Mouse (Mus musculus) layer of hippocampus, postnatal 36 days (tissue): ENCODE data around the gene Fopnl. TPM values are rescaled to one million over a fixed set of nuclear protein-coding genes. Genes with fewer than 3 reads are reported as not detected.
A peak's percentile ranks its signal among the peaks of the same experiment; 100 is the strongest.

Experiments
- DNase-seq, 2 experiments: peaks; one replicate each; pipeline ENCODE4 v3.0.0; 2022
- total RNA-seq, 2 experiments: library from RNA; stranded (reverse); gene quantifications; 2 replicates each; pipeline ENCODE4 v1.2.3; 2021

The Fopnl gene
- total RNA-seq, result 10 to 100 TPM; 50.2 to 58.9 TPM

DNA sequence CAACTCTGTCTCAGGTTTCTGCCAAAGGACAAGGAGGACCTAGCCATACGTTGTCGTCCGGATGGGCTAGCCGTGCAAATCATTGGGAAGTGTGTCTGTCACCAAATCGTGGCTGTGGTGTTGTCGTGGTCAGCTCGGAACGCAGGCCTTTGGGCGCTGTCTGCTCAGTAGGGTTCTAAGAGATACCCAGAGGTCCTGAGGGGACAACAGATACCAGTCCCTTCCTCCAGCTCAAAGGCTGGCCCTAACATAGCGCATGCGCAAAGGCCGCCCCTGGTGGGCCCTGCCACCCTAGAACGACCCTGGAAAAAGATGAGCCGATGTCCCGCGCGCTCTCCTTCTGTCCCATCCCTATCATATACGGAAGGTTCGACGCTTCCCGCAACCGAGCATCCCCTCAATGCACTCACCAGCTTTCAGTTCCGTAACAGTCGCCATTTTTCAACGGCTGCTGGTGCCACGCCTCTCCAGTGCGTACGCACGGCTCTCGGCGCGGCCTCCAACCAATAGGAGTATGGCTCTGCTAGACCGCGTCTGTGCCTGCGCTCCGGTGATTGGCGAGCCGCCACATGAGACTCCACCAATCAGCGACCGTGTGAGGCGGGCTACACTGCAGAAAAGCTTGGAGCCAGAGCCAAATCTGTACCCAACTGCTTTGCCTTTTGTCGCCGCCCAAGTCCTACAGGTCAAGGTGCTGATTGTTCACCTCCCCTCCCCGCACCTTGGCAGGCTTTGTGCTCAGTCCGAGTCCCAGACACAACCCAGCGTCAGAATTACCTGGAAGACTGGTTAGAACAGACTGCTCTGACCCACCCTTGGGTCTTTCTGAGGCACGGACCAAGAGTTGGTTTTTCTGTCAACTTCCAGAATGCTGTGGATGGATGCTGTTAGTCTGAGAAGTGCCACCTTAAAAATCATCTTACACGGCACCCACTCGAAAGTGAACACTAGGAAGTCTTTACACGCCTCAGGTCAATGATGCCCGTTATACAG lies at the start of gene Fopnl:
TSS of gene Fopnl (minus strand) at position 522 of the 993 bp plus-strand sequence.
- DNase-seq, result peak; percentile 94 to 97

DNA sequence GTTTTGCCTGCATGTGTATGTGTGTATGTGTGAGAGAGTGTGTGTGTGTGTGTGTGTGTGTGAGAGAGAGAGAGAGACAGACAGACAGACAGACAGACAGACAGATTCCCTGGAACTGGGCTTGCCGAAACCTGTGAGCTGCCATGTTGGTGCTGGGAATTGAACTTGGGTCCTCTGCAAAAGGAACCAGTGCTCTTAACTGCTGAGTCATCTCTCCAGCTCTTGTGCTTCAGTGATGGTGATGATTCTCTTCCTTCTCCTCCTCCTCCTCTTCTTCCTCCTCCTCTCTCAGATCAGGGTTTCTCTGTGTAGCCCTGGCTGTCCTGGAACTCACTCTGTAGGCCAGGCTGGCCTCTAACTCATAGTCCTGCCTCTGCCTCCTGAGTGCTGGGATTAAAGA lies 48.8 kb upstream of the Fopnl start:
- DNase-seq, result no peak

DNA sequence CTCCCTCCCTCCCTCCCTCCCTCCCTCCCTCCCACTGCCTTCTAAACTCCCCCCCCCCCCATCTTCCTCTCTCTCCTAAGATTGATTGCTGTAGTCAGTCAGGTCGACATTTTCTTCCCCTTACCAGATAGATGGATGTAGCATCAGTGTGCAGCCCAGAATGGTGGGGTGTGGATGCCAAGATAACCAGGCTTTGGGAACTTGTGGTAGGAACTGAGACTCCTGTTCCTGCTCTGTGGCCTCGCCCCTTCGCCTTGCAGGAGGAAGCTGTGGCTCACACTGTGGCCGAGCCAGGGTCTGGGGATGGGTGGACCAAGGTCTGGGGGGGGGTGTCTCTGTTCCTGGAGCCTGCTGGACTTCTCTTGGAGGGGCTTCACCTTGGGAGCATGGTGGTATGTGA lies 48.3 kb upstream of the Fopnl start:
- no peak for DNase-seq

DNA sequence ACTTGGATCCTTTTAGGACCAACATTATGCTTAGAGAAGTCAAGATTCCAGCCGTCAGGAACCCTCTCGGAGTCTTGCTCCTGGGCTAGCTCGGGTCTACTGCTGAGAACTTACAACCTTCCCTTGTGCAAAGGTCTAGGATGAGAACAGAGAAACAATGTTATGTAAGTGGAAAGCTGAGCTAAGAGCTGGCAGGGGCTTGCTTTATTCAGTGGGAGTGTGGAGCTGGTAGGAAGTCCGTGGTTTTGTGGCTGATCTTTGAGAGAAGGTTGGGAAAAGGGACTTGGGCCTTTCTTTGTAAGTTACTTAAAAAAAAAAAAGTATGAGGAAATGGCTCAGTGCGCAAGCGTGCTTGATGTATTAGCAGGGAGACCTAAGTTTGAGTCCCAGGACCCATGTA lies 46.9 kb upstream of the Fopnl start:
- DNase-seq, result no peak

DNA sequence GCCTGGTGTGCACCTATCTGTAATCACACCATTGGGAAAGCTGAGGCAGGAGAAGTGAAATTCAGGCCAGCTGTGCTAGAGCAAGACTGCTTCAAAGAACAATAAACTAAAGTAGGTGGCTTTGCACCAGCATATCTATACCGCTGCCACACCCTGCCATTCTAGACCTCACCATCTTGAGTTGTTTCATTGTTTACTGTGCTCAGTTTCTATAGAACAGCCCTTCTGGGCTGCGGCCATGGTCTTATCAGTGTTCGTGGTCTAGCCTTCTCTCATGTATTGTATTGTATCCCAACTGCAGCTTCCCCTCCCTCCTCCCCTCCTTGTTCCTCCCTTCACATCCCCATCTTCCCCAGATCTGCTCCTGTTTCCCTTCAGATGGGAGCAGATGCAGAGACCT lies 46.3 kb upstream of the Fopnl start:
- DNase-seq, result no peak

DNA sequence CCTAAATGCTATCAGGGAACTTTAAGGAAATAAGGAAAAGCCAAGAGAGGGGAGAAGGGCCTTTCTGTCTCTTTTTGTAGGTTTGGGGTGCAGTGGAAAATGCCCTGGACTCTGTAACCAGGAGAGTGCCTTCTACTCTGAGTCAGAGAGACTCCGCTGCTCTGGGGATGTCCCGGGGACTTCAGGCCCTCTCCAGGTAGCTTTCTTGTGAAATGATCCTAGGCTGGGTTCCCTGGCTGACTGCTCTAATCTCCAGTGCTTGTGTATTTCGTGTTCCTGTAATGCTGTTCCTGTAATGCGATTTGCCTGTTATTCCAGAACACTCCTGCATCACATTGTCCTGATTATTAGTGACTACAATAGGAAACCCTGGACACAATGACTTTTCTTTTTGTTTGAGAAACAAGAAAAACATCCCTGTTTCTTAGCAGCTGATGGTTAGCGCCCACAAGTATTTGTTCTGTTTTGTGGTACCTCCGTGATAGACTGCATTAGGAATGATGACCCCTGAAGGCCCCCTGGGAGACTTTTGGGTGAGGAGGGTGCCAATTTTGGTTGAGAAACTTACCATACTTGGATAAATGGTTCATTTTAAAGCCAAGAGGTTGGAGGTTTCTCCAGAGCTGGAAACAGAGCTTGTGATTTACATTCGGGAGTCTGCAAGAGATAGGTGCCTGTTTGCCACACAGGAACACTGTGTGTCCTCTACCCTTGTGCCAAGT lies 45.1 kb upstream of the Fopnl start:
- DNase-seq, result no peak

DNA sequence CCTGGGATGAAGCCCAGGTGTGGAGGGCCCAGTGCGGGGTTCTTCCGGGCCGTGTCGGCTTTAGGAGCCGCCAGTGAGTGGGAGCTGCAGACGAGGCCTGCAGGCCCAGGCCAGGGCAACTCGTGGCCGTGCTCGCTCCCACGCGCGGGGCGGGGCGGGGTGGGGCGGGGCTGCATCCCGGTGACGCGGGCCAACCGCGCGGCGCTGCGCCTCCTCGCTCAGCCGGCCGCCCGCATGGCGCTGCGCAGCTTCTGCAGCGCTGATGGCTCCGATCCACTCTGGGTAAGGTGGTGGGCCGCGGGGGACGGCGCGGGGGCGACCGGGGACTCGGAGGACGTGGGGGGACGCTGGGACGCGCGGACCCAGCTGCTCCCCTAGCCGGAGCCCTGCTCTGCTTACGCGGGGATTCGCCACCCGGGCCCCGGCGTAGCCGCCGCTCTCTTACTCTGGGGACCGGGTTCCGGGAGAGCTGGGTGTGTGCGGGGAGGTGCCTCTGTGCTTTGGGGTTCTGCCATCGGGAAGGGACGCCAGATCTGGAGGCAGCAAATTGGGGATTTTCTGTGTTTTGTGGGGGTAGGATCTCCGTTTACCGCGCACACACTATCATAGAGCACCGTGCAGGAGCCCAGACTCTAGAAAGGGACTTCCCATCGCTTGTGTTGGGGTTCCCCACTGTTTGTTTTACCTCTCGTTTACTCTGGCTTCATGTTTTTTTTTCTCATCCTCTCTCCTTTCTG lies 44.3 kb upstream of the Fopnl start, which contains the start of gene Abcc1:
TSS of gene Abcc1 (plus strand) at position 197 of the 737 bp plus-strand sequence.
- peak; percentile 79 to 80 for DNase-seq

DNA sequence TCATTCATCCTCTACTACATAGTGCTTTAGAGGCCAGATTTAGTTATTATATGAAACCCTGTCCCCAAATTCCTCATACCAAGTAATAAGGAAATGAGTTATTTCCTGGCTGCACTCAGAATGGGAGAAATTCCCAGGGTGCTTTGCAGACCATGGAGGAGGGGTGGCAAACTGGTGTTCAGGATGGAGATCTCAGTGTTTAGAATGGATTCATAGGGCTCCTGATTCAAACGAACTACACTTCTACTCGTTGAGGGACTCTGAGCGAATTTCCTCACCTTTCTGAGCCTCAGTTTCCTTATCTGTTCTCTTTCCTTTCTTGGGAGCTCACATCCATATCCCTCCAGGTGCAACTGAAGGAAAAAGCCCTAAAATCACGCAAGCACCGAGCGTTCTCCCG lies 43.7 kb upstream of the Fopnl start:
- no peak for DNase-seq

DNA sequence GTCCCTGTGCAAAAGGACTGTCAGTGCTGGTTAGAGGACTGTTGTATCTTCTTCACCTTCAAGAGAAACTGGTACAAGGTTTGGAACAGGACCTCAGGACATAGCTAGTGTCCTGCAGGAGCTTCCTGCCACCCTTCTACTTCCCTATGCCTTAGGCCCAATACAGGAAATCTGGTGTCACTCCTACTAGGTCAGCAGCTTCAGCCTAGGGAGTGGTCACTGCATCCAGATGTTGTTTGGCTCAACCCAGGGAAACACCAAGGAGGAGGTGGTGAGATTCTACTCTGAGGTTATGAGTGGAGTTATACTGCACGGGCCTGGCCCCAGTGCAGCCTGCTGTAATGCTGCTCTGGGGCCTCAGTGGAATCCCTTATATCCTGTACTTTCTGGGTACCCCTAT lies 41.3 kb upstream of the Fopnl start:
- no peak for DNase-seq

DNA sequence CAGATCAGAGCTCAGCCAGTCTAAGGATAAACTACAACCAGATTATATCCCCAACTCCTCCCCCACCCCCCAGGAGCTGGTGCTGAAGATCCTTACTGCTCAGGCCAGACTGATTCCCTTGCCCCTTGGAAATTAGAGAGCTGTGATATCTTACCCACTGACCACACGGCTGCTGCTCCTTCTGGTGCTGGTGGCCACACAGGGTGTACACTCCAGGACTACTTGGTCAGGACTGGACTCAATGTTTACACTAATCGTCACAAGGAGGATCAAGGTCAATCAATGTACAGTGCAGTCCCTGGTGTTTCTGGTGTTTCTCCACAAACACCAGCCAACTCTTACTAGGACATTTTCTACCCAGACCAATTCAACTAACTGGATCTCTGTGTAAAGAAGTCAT lies 40.7 kb upstream of the Fopnl start:
- DNase-seq, result no peak

DNA sequence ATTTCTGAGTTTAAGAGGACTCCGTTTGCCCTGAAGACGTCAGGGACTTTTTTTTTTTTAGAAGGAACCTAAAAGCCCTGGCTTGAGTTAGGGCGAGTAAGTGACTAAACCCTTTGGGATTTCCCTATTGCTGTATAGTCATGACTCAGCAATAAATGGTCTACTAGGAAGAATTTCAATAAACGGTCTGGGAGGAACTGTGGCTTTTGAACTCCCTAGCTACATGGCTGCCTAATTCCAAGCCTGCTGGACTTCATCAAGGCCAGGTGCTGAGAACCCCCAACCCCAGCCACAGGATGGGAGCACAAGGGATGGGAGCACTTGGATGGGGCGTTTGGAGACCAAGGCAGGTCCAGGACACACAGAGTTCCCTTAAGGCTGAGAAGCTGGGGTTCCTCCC lies 35.5 kb upstream of the Fopnl start:
- no peak for DNase-seq

DNA sequence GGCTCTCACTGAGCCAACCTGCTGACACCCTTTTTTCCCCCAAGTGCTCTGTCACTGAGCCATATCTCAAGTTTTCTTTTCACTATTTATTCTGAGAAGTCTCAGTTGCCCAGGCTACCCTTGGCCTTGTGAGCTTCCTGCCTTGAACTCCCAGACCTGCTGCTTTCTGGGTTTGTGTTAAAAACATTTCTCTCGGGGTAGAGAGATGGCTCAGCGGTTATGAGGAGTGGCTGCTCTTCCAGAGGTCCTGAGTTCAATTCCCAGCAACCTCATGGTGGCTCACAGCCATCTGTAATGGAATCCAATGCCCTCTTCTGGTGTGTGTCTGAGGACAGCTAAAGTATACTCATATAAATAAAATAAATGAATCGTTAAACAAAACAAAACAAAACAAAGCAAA lies 35.0 kb upstream of the Fopnl start:
- DNase-seq, result no peak

DNA sequence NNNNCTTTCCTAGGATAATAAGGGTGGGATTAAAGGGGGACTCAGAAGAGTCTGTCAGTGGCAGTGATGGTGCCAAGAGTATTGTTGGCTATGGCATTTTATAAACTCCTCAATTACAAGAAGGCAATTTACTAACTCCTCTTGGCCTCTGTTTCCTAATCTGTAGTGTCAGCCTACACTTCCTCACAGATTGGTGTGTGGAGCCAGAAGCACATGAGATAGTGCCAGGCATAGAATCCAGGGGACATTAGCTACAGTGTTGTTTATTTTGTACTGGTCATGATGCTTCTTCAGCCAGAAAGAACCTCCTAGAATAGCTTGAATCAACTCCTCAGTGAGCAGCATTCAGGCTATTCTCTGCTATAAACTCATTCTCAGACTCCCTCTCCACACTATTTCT lies 34.4 kb upstream of the Fopnl start:
- DNase-seq, result no peak

DNA sequence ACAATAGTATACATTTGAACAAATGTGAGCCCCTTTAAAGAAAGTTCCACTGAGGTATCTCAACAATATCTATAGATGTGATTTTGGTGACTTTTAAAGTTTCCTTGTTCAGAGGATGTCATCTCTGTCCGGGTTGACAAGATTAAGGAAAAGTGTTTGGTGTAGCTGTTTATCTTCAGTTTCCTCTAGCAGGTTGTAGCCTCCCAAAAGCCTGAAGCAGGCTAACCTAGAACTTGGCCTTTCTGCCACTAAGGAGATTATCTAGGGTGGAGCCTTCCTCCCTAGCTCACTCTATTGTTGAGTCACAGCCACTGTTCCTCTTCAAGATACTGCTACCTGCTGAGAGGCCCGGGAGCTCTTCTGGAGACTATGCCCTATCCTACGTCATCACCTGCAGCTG lies 27.8 kb upstream of the Fopnl start:
- DNase-seq, result no peak

DNA sequence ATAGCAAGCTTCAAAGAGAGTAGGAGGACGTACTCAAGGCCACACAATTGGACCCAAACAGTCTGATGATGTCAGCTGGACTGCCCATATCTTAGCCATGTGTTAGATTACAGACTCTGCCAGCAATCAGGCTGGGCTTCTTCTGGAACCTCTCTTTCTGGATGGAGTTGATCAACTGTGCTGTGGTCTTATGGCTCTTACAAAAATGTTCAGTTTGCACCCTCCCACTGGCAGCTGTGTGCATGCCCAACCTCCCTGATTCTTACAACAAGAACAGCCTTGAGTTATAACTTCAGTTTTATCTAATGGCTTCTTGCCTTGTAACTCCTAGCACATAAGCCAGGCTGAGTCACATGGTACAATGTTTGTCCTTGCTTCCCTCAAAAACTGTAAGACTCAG lies 11.0 kb upstream of the Fopnl start:
- DNase-seq, result no peak

DNA sequence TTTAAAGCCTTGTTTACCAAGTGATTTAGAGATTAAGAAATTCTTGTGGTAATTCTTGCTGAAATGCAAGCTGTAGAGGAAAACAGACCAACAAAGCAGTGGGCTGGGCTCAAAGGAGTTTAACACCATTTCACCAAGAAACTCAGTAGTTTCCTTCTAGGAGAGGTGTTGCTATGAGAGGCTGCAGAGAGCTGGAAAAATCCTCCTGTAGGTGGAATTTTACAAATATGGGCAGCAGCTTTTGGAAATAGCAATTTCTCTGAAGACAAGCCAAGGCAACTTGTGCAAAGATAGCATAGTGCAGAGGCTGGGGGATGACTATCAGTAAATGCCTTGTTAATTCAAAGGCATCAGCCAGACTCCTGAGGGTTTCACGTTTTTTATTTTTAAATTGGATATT lies 3.3 kb upstream of the Fopnl start:
- no peak for DNase-seq

DNA sequence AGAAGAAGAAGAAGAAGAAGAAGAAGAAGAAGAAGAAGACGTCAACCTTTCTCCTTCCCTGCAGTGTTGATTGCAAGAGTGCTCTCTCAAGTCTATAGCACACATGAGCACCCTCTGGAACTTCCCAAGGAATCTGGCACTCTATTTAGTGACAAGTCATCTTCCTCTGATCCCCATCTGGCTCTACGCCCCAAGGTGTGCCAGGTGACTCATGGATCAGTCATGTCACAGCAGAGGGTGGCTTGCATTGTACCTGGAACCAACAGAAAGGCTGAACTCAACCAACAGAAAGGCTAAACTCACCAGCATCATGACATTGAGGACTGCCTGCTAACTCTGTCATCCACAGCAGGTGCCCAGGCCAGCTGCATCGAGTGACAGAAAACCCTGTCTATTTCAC lies 2.5 kb upstream of the Fopnl start:
- DNase-seq, result no peak

DNA sequence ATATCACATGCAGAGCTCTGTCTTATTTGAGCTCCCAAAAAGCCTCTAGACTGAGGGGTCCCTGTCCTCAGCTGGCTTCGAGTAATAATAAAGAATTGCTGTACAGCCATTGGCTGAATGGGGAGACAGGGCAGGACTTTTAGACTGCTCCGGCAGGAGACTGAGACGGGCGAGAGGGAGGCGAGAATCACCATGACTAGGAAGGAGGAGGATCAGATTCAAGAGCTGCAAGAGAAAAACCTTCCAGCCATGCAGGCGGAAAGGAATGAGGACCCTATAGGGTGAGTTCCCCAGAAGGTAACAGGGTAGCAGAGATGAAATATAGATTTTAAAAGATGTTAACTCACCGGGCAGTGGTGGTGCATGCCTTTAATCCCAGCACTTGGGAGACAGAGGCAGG lies 4.3 kb downstream of the Fopnl start:
- DNase-seq, result no peak

DNA sequence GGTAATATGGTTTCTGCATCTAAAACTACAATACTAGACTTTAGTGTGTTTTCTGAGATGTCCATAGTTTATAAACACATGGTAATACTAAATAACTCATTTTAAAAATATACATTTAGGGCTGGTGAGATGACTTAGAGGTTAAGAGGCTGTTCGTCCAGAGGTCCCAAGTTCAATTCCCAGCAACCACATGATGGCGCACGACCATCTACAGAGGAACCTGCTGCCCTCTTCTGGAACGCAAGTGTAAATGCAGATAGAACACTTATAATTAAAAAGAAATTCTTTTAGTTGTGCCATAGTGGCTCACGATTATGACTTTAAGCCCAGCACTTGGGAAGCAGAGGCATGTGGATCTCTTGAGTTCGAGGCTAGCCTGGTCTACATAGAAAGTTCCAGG lies 5.8 kb downstream of the Fopnl start:
- DNase-seq, result no peak

DNA sequence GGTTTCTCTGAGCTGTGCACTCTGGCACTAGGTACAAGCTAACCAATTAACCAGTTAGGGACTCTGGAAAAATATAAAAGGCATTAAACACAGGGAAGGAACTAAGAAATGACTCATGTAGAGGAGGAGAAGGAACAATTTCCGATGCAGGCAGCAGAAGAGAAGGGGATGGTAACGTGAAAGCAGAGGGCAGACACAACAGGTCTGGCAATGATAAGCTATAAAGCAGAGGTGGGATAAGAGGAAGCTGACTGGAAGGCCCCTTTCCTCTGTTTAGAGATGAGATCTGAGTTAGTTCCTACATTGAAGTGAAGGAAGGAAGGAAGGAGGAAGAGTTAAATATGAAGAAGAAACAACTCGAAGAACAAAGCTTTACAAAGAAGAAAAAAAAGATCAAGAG lies 7.4 kb downstream of the Fopnl start:
- DNase-seq, result no peak

DNA sequence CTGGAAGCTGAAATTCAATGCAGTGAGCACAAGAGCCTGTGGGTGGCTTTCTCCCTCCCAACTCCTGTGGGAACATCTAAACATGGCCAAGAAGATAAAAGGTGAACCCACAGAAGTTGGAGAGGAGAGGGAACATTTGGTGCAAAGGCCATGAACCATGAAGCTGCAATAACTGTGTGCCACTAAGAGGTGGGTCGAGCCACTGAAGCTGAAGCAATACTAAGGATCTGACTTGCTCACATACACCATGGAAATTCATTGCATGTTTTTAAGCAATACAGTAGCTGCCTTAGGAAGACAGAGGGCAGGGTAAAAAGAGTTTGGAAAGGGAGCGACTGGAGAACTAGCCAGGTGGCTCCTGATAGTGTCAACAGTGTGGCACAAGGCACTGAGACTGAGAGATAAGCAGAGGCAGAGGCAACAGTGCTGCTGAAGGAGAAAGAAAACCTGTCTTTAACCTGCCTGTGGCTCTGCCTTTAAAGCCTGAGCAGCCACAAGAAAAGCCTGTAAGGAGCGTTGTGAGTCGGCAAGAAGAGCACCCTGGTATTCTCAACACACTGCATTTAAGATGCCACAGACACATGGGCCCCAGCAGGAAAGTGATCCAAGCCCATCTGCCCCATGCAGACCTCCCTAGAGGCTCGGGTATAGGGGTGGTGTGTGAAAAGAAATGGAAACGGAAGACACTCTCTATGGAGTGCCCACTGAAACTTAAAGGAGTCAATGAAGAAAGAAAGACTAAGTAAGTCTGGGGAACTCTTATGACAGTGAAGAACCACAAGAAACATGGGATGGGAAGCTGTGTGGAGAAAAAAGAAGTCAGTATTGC lies 8.7 kb downstream of the Fopnl start:
- DNase-seq, result no peak

DNA sequence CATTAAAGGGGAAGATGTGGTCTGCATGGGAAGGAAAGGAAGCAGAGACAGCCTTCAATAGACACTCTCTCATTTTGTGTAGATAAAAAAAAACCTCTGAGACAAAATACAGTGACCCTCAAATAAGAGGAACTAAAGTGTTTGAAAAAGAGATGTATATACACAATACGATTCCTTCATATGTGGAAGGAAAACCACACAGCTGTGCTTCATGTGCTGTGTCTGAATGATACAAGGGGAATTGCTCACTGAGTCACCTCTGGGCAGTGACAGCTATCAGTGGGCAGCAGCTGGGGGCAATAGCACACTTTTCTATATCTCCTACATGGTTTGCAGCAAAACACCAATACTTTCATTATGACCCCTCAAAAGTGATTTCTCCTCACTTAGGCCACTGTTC lies 9.8 kb downstream of the Fopnl start:
- DNase-seq, result no peak
